Mouse (Mus musculus): ENCODE measurements at regions not wholly inside any gene's neighbourhood (a gene's known extent, or its start where the extent isn't known, plus 50 kb on each side); places are given as distances from the start of the nearest gene placed in this dataset.

- TF ChIP-seq CTCF (IDR thresholded peaks at IDR 0.05; ENCODE audit: low read depth): no peak
- TF ChIP-seq EP300 (optimal IDR thresholded peaks at IDR 0.05): no peak
These were observed 109.9 kb upstream of the Fam3c start for GRCm38 (mm10) chr6:22465926-22466325.

Measured in stomach, postnatal 0 days (tissue).